Mouse (Mus musculus): ENCODE data around the gene Krt15. TPM values are rescaled to one million over a fixed set of nuclear protein-coding genes. Genes with fewer than 3 reads are reported as not detected.

Krt15 gene
- total and polyA plus RNA-seq, 2 experiments from 2014 or later, result 0.17 TPM; not detected in 1

- ATAC-seq (no peak), DNase-seq (no peak)
- Histone ChIP-seq H3K27ac (ENCODE audit: low read depth, low read length) (no peak overlapping the region), H3K4me1 (ENCODE audit: insufficient read depth) (no peaks in the 10 kb centered on the region), H3K36me3 (ENCODE audit: insufficient read depth) (no peaks in the 10 kb centered on the region), H3K27me3 (ENCODE audit: insufficient read depth, low read length) (no peaks in the 10 kb centered on the region), H3K4me3 (ENCODE audit: low read depth, low read length) (no peak overlapping the region), H3K9ac (no peak overlapping the region), H3K4me2 (ENCODE audit: low read depth) (no peak overlapping the region), H3K9me3 (ENCODE audit: low read length) (no peaks in the 10 kb centered on the region)
- TF ChIP-seq CTCF (IDR thresholded peaks at IDR 0.05; ENCODE audit: low read depth), result no peak
- 82% methylated on average over 7 of the region's 7 CpGs for WGBS
Observed at GRCm38 (mm10) chr11:100124901-100125300, 10.8 kb downstream of the Krt15 start.

DNA sequence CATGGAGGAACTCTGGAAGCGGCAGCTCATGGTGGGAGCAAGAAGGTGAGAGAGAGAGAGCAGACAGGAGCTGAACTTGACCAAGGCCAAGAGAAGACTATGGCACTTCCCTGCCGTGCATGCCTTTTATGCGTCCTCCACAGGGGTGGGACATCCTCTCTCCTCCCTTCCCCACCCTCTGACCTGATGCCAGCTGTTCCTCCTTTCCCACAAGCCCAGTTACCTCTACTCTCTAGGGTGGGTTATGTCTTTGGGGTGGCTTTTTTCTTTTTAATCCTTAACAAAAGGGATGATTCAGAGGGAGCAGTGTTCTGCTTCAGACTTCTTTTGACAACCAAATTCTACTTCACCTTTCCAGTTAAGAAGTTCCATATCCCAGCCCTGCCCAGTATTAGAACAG is 14.3 kb downstream of the Krt15 start, which contains the start of gene Krt13:
TSS of gene Krt13 (minus strand) at position 101 of the 400 bp plus-strand sequence.
- Histone ChIP-seq H3K4me2 (ENCODE audit: low read depth) (no peak within 1 kb of the TSS), H3K4me3 (ENCODE audit: low read depth, low read length) (no peak within 1 kb of the TSS), H3K9ac (no peak within 1 kb of the TSS), H3K27me3 (ENCODE audit: insufficient read depth, low read length) (no peaks in the 10 kb centered on the region), H3K27ac (ENCODE audit: low read depth, low read length) (no peak within 1 kb of the TSS), H3K4me1 (ENCODE audit: insufficient read depth) (no peaks in the 10 kb centered on the region), H3K36me3 (ENCODE audit: insufficient read depth) (no peaks in the 10 kb centered on the region), H3K9me3 (ENCODE audit: low read length) (no peaks in the 10 kb centered on the region)
- TF ChIP-seq CTCF (IDR thresholded peaks at IDR 0.05; ENCODE audit: low read depth), result no peak
- DNase-seq, result no peak
- WGBS, result 86% methylated on average over 3 of the region's 3 CpGs
- no peak for ATAC-seq

DNA sequence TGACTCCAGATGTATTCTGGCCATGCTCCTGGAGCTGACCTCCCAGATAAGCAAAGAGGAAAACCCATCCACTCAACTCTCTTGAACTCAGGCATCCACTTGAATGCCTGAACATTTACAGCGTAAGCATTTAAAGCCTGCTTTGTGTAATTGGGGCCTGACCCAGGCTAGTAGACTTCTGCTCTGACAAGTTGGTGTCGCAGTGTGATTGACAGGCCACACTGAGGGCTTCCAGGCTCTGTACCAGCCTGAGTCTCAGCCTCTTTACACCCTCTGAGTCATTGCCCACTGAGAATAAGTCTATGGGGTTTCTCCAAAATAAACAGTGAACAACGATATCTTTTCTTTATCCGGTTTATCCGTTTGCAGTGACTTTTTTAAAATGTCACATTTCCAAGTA is 15.4 kb downstream of the Krt15 start:
- H3K9ac ChIP-seq, result no peak overlapping the region
- no peaks in the 10 kb centered on the region for H3K9me3 ChIP-seq (ENCODE audit: low read length)
- DNase-seq (no peak), ATAC-seq (no peak)
- H3K4me1 ChIP-seq (ENCODE audit: insufficient read depth), result no peaks in the 10 kb centered on the region
- no peaks in the 10 kb centered on the region for H3K27me3 ChIP-seq (ENCODE audit: insufficient read depth, low read length)
- H3K4me3 ChIP-seq (ENCODE audit: low read depth, low read length), result no peak overlapping the region
- TF ChIP-seq CTCF (IDR thresholded peaks at IDR 0.05; ENCODE audit: low read depth), result no peak
- H3K36me3 ChIP-seq (ENCODE audit: insufficient read depth), result no peaks in the 10 kb centered on the region
- no peak overlapping the region for H3K4me2 ChIP-seq (ENCODE audit: low read depth)
- WGBS, result 89% methylated on average over 5 of the region's 5 CpGs
- H3K27ac ChIP-seq (ENCODE audit: low read depth, low read length), result no peak overlapping the region

DNA sequence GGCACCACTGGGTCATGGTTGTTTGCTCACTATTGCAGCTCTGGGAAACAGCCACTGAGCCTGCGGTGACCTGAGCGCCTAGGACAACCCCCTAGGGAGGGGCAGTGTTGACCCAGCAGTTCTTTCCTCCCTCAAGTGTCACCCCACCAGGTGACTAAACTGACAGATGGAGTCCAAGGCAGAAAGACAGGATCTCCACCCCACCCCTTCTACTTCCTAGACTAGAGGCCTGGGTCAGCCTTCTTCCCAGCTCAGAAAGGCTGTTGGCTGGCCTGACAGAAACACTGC is 22.0 kb downstream of the Krt15 start:
- WGBS, result 95% methylated on average over 2 of the region's 2 CpGs
- no peaks in the 10 kb centered on the region for H3K9me3 ChIP-seq (ENCODE audit: low read length)
- DNase-seq, result no peak
- ATAC-seq, result no peak
- no peaks in the 10 kb centered on the region for H3K4me1 ChIP-seq (ENCODE audit: insufficient read depth)
- H3K9ac ChIP-seq, result no peak overlapping the region
- H3K27me3 ChIP-seq (ENCODE audit: insufficient read depth, low read length), result no peaks in the 10 kb centered on the region
- H3K4me2 ChIP-seq (ENCODE audit: low read depth), result no peak overlapping the region
- no peak for TF ChIP-seq CTCF (IDR thresholded peaks at IDR 0.05; ENCODE audit: low read depth)
- H3K4me3 ChIP-seq (ENCODE audit: low read depth, low read length), result no peak overlapping the region
- no peaks in the 10 kb centered on the region for H3K36me3 ChIP-seq (ENCODE audit: insufficient read depth)
- H3K27ac ChIP-seq (ENCODE audit: low read depth, low read length), result no peak overlapping the region

DNA sequence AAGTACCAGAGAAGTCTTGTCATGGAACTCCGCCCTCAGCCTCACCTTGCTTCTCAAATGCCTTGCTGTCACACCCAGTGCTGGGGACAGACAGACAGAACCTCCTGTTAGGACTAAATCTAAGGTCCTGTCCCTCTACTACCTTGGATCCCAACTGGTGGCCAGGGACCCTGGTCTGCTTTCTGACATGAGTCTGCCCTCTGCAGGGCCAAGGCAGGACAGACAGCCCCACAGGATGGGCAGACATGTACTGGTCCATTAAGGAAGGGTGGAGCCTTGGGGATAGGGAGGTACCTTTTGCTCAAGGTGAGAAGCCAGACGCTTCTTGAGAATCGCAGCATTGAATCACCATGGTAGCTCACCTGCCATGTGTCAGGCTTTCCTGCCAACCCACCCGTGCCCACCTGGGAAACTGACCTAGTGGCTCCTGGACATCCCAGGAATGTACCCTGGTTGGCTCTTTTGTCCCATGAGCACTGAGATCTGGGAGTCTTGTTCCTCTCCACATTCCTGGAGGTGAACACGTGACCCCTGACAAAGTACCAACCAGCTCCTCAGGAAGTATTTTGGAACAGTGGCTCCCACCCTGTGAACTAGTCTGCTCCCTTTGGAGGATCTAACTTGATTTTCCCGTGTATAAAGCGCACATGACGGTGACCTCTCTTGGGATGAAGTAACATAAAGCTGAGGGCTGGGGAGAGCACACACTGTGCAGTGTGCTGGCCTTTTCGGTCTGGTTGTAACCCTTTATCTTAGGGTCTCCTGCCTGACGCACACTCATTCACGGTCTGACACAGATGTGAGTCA is 22.6 kb downstream of the Krt15 start:
- 91% methylated on average over 11 of the region's 11 CpGs for WGBS
- ATAC-seq, result no peak
- Histone ChIP-seq H3K27ac (ENCODE audit: low read depth, low read length) (no peak overlapping the region), H3K4me1 (ENCODE audit: insufficient read depth) (no peaks in the 10 kb centered on the region), H3K9me3 (ENCODE audit: low read length) (no peaks in the 10 kb centered on the region), H3K4me2 (ENCODE audit: low read depth) (no peak overlapping the region), H3K9ac (no peak overlapping the region), H3K36me3 (ENCODE audit: insufficient read depth) (no peaks in the 10 kb centered on the region), H3K27me3 (ENCODE audit: insufficient read depth, low read length) (no peaks in the 10 kb centered on the region), H3K4me3 (ENCODE audit: low read depth, low read length) (no peak overlapping the region)
- TF ChIP-seq CTCF (IDR thresholded peaks at IDR 0.05; ENCODE audit: low read depth), result no peak
- no peak for DNase-seq

- DNase-seq (no peak), ATAC-seq (no peak)
- TF ChIP-seq CTCF (IDR thresholded peaks at IDR 0.05; ENCODE audit: low read depth), result no peak
- no peaks in the 10 kb centered on the region for H3K4me1 ChIP-seq (ENCODE audit: insufficient read depth)
- H3K27me3 ChIP-seq (ENCODE audit: insufficient read depth, low read length), result no peaks in the 10 kb centered on the region
- H3K4me3 ChIP-seq (ENCODE audit: low read depth, low read length), result no peak within 1 kb of the TSS
- H3K27ac ChIP-seq (ENCODE audit: low read depth, low read length), result no peak within 1 kb of the TSS
- no peaks in the 10 kb centered on the region for H3K36me3 ChIP-seq (ENCODE audit: insufficient read depth)
- H3K9me3 ChIP-seq (ENCODE audit: low read length), result no peaks in the 10 kb centered on the region
- no peak within 1 kb of the TSS for H3K4me2 ChIP-seq (ENCODE audit: low read depth)
- 91% methylated on average over 6 of the region's 6 CpGs for WGBS
- H3K9ac ChIP-seq, result no peak within 1 kb of the TSS
Observed at GRCm38 (mm10) chr11:100105576-100106122, 30.1 kb downstream of the Krt15 start, which contains the start of gene Krt36. TSS of gene Krt36 (minus strand) at chr11:100105626.

DNA sequence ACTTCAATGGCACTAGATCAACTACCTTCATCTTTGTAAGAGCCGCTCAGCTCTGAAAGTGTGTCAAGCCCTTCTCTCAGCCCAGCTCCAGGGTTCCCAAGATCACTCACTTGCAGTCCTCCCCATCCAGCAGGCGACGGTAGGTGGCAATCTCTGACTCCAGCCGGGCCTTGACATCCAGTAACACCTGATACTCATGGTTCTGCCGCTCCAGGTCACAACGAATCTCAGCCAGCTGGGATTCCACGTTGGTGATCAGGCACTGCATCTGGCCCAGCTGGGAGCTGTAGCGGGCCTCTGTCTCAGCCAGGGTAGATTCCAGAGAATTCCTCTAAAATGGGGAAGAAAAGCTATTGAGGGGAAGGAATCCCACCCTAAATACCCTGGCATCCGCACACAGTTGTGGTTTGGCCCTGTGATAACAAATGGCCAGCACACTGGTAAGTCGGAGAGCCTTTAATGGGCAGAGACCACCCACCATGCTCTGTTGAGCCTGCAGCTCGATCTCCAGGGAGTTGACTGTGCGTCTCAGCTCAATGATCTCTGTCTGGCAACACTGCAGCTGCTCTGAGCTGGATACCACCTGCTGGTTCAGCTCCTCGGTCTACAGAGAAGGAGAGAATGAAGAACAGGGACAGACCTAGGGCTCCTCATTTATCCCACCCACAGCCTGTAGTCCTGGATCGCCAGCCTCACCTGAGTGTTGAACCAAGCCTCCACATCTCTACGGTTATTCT is 32.9 kb downstream of the Krt15 start:
- H3K4me2 ChIP-seq (ENCODE audit: low read depth), result no peak overlapping the region

More for the DNA sequence above, 32.9 kb downstream of the Krt15 start:
- Histone ChIP-seq H3K27me3 (ENCODE audit: insufficient read depth, low read length) (no peaks in the 10 kb centered on the region), H3K9ac (no peak overlapping the region), H3K4me1 (ENCODE audit: insufficient read depth) (no peaks in the 10 kb centered on the region), H3K9me3 (ENCODE audit: low read length) (no peaks in the 10 kb centered on the region), H3K27ac (ENCODE audit: low read depth, low read length) (no peak overlapping the region), H3K36me3 (ENCODE audit: insufficient read depth) (no peaks in the 10 kb centered on the region), H3K4me3 (ENCODE audit: low read depth, low read length) (no peak overlapping the region)
- TF ChIP-seq CTCF (IDR thresholded peaks at IDR 0.05; ENCODE audit: low read depth), result no peak
- 70% methylated on average over 15 of the region's 15 CpGs for WGBS
- ATAC-seq (no peak), DNase-seq (no peak)
